Mouse (Mus musculus): ENCODE results near the gene Gm45785.

The Gm45785 gene

DNA sequence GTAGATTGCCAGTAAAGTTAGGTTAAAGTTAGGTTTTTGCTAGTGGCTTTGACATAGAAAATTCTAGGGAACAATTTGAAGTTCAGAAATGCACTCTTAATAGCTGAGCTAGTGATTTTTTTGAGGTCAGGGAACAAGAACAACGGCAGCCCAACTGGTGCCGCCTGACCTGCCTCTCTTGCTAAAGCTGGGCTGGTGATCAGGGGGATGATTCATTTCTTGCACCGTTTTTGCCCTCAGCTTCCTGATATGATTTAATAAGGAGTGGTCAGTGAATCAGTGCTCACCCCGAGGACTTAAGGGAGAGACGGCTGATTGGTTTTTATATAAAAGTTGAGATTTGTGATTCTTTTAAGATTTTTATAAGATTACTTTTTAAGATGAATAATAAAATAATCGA, 24.7 kb downstream of the Gm45785 start:
- no peak for DNase-seq (ENCODE audit: low read depth, low spot score)

- DNase-seq (ENCODE audit: low read depth, low spot score): peak; percentile 91
Measured at GRCm38 (mm10) chr7:140828171-140828881, 27.8 kb downstream of the Gm45785 start.

DNA sequence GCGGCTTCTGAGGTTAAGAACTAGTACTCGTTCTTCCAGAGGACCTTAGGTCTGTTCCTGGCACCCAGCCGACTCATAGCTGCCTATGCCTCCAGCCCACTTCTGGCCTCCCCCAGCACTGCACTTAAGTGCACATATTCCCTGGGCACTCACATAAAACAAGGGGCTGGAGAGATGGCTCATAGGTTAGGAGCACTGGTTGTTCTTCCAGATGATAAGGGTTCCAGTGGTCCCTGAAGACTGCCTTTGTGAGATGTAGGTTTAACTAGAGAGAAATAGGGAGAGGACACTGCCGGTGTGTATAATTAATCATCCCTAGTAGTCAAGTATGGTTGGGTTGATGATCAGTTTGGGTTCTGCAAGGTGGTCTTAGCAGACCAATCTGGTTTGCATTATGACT, 33.4 kb downstream of the Gm45785 start:
- no peak for DNase-seq (ENCODE audit: low read depth, low spot score)

DNA sequence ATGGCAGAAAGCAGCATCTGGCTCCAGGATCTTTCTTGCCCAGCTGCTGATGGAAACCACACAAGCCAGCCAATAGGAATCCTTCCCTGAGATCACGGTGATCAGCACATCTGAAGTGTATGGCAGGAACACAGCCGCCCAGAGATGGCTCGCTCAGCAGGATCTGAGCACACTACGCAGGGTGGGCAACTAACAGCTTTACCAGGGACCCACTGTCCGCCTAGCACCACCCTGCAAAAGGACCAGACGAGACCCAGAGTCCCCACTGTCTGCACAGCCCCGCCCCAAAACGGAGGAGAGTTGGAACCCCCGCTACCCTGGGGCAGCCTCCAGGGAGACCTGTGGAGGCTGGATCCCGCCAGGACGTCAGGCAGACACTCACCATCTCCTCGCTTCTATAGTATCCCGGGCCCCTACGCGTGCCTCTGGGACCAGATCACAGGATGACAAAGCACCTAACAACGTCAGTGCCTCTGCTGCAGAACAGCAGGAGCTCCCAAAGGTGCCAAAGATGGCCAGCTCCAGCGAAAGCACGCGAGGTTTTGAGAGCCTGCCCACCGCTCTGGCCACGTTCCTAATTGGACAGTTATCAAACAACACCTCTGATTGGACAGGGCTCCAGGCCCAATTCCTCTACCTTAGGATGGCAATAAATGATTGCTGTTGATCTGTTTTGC, 34.3 kb downstream of the Gm45785 start, which contains the start of gene Zfp941:
Zfp941 (minus strand) TSS at position 526 of the 677 bp plus-strand sequence.
- peak; percentile 78 for DNase-seq (ENCODE audit: low read depth, low spot score)

DNA sequence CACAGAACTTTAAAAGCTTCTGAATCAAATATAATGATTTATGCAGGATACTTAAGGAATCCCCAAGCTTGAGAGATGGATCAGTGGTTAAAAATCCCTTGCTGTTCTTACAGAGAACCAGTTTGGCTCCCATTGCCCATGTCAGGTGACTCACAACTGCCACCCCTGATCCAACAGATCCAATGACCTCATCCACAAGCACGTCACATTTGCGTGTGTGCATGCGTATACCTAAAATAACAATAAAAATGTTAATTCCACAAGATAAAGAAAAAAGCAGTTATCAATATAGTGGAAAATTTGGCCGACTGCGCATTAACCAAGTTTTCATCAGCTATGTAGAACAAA, 34.9 kb downstream of the Gm45785 start:
- DNase-seq (ENCODE audit: low read depth, low spot score): no peak

GRCm38 (mm10) chr7:140820173-140820572, 36.0 kb downstream of the Gm45785 start:
- DNase-seq (ENCODE audit: low read depth, low spot score): no peak

- DNase-seq (ENCODE audit: low read depth, low spot score): no peak
Measured at GRCm38 (mm10) chr7:140812850-140813249, 43.3 kb downstream of the Gm45785 start.

DNA sequence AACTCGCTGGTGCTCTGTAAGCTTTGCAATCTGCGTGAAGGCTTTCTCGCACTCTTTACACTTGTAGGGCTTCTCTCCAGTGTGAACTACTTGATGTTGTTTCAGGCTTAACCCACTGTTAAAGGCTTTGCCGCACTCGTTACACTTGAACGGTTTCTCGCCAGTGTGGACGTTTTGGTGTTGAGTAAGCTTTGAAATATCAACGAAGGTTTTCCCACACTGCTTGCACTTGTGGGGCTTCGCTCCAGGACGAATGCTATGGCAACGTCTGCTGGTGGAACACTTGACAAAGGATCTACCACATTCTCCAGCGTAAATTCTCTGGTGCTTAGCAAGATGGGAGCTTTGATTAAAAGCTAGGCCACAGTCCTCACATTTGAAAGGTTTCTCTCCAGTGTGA, 44.4 kb downstream of the Gm45785 start:
- DNase-seq (ENCODE audit: low read depth, low spot score): no peak

- DNase-seq (ENCODE audit: low read depth, low spot score): no peak
Measured at GRCm38 (mm10) chr7:140810496-140810895, 45.6 kb downstream of the Gm45785 start.

GRCm38 (mm10) chr7:140805704-140806103, 50.4 kb downstream of the Gm45785 start:
- DNase-seq (ENCODE audit: low read depth, low spot score): peak; percentile 34

DNA sequence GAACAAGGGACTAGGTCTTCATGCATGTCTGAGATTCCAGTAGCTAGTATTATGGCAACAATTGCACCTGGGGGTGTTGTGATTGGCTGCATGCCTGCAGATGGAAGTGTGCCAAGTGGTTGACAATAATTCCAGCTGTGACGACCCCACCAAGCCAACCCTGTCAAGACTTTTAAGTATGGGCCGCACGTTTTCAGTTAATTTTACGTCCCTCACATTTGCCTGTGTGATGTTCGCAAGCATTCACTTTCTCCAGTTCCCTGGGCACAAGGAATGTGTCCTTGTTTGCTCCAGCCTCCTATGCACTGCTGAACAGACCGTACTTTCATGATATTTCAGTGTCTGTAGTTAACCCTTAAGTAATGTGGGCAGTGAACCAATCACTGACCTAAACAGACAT, 53.5 kb downstream of the Gm45785 start:
- no peak for DNase-seq (ENCODE audit: low read depth, low spot score)

DNA sequence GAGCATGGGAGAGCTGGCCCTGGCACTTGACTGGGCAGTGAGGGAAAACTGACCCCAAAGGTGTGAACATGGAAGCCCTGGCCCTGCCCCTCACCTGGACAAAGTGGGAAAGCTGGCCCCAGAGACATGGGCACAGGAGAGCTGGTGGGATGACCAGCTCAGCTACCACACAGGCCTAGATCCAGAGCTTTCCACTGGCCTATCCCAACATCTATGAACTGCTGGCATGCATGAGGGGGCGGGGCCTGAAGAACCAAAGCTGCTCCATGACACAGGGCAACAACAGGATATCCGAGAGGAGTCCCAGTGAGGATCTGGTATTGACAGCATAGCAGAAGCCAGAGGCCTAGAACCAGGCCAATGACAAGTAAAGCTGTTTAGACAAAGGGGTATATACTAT, 57.9 kb downstream of the Gm45785 start:
- DNase-seq (ENCODE audit: low read depth, low spot score): no peak

- no peak for DNase-seq (ENCODE audit: low read depth, low spot score)
Measured at GRCm38 (mm10) chr7:140797619-140798018, 58.5 kb downstream of the Gm45785 start.

GRCm38 (mm10) chr7:140793541-140793940, 62.6 kb downstream of the Gm45785 start:
- DNase-seq (ENCODE audit: low read depth, low spot score): no peak

GRCm38 (mm10) chr7:140788053-140788435, 68.1 kb downstream of the Gm45785 start:
- DNase-seq (ENCODE audit: low read depth, low spot score): no peak

- DNase-seq (ENCODE audit: low read depth, low spot score): no peak
Measured at GRCm38 (mm10) chr7:140787406-140788052, 68.6 kb downstream of the Gm45785 start, which contains the start of gene Syce1. Gene Syce1 (minus strand): TSS chr7:140787852.

- no peak for DNase-seq (ENCODE audit: low read depth, low spot score)
Measured at GRCm38 (mm10) chr7:140780548-140780947, 75.6 kb downstream of the Gm45785 start.

Measured in telencephalon, adult 2 months (tissue).